Mouse (Mus musculus): Measurements from ENCODE around the gene Tcf7l1.

The Tcf7l1 gene

GRCm38 (mm10) chr6:72748882-72749437 is 40.1 kb downstream of the Tcf7l1 start:
- no peak for ATAC-seq (ENCODE audit: insufficient number of reproducible peaks, low FRiP score, low TSS enrichment)

GRCm38 (mm10) chr6:72748421-72748820 is 40.6 kb downstream of the Tcf7l1 start:
- ATAC-seq (ENCODE audit: insufficient number of reproducible peaks, low FRiP score, low TSS enrichment), result no peak

- ATAC-seq (ENCODE audit: insufficient number of reproducible peaks, low FRiP score, low TSS enrichment), result no peak
Observed at GRCm38 (mm10) chr6:72747814-72748213, 41.2 kb downstream of the Tcf7l1 start.

GRCm38 (mm10) chr6:72747156-72747555 is 41.9 kb downstream of the Tcf7l1 start:
- ATAC-seq (ENCODE audit: insufficient number of reproducible peaks, low FRiP score, low TSS enrichment), result no peak

GRCm38 (mm10) chr6:72745781-72746180 is 43.3 kb downstream of the Tcf7l1 start:
- no peak for ATAC-seq (ENCODE audit: insufficient number of reproducible peaks, low FRiP score, low TSS enrichment)

GRCm38 (mm10) chr6:72744144-72744800 is 44.8 kb downstream of the Tcf7l1 start:
- no peak for ATAC-seq (ENCODE audit: insufficient number of reproducible peaks, low FRiP score, low TSS enrichment)

GRCm38 (mm10) chr6:72743624-72744041 is 45.4 kb downstream of the Tcf7l1 start:
- no peak for ATAC-seq (ENCODE audit: insufficient number of reproducible peaks, low FRiP score, low TSS enrichment)

- no peak for ATAC-seq (ENCODE audit: insufficient number of reproducible peaks, low FRiP score, low TSS enrichment)
Observed at GRCm38 (mm10) chr6:72742331-72742730, 46.7 kb downstream of the Tcf7l1 start.

- ATAC-seq (ENCODE audit: insufficient number of reproducible peaks, low FRiP score, low TSS enrichment), result no peak
Observed at GRCm38 (mm10) chr6:72740596-72741421, 48.2 kb downstream of the Tcf7l1 start.

GRCm38 (mm10) chr6:72736872-72737271 is 52.2 kb downstream of the Tcf7l1 start:
- ATAC-seq (ENCODE audit: insufficient number of reproducible peaks, low FRiP score, low TSS enrichment), result no peak

GRCm38 (mm10) chr6:72735206-72735605 is 53.8 kb downstream of the Tcf7l1 start:
- ATAC-seq (ENCODE audit: insufficient number of reproducible peaks, low FRiP score, low TSS enrichment), result no peak

GRCm38 (mm10) chr6:72733375-72733774 is 55.7 kb downstream of the Tcf7l1 start:
- no peak for ATAC-seq (ENCODE audit: insufficient number of reproducible peaks, low FRiP score, low TSS enrichment)

- no peak for ATAC-seq (ENCODE audit: insufficient number of reproducible peaks, low FRiP score, low TSS enrichment)
Observed at GRCm38 (mm10) chr6:72732109-72732508, 56.9 kb downstream of the Tcf7l1 start.

GRCm38 (mm10) chr6:72730560-72730849 is 58.5 kb downstream of the Tcf7l1 start:
- ATAC-seq (ENCODE audit: insufficient number of reproducible peaks, low FRiP score, low TSS enrichment), result peak; percentile 54; the same call in 1 of the 2 replicates

- ATAC-seq (ENCODE audit: insufficient number of reproducible peaks, low FRiP score, low TSS enrichment), result no peak
Observed at GRCm38 (mm10) chr6:72729831-72730559, 59.1 kb downstream of the Tcf7l1 start.

GRCm38 (mm10) chr6:72727826-72728225 is 61.2 kb downstream of the Tcf7l1 start:
- no peak for ATAC-seq (ENCODE audit: insufficient number of reproducible peaks, low FRiP score, low TSS enrichment)

GRCm38 (mm10) chr6:72724494-72725180 is 64.4 kb downstream of the Tcf7l1 start:
- no peak for ATAC-seq (ENCODE audit: insufficient number of reproducible peaks, low FRiP score, low TSS enrichment)

GRCm38 (mm10) chr6:72723731-72724385 is 65.2 kb downstream of the Tcf7l1 start:
- ATAC-seq (ENCODE audit: insufficient number of reproducible peaks, low FRiP score, low TSS enrichment), result no peak

GRCm38 (mm10) chr6:72723143-72723542 is 65.9 kb downstream of the Tcf7l1 start:
- ATAC-seq (ENCODE audit: insufficient number of reproducible peaks, low FRiP score, low TSS enrichment), result no peak

GRCm38 (mm10) chr6:72720852-72721251 is 68.2 kb downstream of the Tcf7l1 start:
- no peak for ATAC-seq (ENCODE audit: insufficient number of reproducible peaks, low FRiP score, low TSS enrichment)

Data from cerebellum, adult (tissue).